Mouse (Mus musculus) testis, postnatal 10 days (tissue): ENCODE results near the gene Sftpa1.

Source experiments
- DNase-seq: peaks from one replicate; pipeline ENCODE4 v3.0.0; 2021; ENCODE audit warnings: low spot score

Sftpa1 gene

DNA sequence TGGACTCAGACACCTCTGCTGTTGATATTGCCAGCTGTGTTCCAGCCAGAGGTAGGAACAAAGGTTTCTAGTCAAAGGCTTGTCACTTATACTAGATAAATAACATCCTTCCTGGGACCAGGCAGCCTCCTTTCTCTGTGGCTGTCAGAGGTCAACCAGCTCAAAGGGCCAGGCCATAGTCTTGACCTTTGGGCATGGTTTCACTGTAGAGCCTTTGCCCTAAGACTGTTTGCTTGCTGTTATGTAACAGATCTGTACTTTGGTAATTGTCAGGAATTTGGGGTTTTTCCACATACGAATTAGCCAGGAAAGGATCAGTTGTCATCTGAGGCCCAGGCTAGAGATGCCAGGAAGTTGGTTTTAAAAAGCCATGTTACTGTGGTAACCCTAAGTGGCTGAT, 29.2 kb downstream of the Sftpa1 start:
- no peak for DNase-seq

DNA sequence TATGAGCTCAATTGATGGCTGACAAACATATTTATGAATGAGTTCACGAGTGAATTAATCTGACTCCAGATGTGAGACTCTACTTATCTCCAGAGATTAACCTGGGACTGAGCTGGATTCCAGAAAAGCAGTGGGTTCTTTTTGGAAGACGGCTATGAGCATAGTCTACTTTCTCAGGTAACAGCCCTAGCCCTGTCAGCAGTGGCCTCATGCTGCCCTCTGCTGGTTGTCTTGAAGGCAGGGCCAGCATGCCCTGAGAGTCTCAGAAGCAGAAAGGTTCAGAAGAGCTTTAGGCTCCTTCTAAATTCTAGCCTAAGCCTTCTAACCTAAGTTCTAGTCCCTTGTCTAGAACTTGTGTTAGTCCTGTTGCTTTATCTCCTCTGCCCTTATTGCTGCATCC, 31.1 kb downstream of the Sftpa1 start:
- peak; percentile 78 for DNase-seq

DNA sequence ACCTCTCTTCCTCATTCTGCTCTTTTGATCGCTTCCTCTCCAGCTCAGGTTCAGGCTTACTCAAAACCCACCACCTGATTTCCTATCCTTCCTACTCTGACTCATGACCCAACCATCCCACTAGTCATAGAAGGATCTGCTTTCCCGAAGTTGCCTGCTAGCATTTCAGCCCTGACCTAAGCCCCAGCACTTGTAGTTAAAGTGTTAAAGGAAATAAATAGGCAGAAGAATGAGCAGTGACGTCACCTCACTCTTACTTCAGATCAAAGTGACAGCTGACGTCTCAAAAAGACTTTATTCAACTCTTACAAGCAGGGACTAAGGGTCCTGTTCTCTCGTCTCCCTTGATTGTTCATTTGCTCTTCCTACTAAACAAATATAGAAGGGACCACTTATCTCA, 35.7 kb downstream of the Sftpa1 start:
- DNase-seq = no peak

DNA sequence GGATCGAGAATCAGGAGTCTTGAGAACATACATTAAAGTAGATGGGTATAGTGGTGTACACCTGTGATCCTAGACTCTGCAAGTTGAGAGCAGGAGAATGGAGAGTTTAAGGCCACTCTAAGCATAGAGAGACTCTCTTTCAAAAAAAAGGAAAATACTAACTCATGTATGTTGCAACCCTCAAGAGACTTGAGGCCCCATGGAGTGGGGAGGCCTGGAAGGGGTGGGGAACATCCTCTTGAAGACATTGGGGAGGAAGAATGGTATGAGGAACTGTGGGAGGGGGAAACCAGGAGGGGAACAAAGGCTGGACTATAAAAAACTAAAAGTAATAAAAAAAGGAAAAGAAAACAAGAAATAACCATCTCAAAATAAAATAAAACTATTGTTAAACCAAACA, 37.0 kb downstream of the Sftpa1 start:
- DNase-seq = no peak

DNA sequence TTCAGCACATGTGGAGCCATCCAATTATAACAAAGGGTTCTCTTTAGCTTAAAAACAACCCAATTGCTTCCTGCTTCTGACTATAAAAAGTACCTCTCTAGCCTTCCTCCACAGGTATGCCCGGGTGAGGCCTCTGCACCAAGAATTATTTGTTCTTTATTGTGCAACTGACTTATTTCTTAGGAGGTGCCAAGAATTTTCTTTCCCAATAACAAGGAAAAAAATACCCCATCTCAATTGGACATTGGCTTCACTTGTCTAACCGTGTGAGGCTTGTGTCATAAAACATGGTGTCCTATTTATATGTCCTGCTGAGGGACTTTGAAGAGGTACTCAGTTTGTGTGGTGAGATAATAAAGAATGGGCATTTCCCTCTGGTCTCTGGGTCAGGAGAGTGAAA, 38.9 kb downstream of the Sftpa1 start:
- DNase-seq = no peak

DNA sequence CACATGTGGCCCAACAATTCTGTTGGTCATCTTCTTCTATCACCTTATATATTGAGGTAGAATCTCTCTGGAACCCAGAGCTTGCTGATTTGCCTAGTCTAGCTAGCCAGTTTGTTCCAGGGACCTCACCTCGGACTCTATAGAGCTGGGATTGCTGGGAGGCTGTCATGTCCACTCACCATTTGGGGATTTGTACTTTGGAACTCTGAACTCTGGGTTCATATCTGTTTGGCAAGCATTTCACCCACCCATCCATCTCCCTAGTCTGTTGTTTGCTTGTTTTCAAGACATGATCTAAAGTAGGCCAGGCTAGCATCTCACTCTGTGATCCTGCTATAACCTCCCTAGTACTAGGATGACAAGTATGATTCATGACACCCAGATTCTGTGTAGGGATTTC, 43.2 kb downstream of the Sftpa1 start:
- no peak for DNase-seq

DNA sequence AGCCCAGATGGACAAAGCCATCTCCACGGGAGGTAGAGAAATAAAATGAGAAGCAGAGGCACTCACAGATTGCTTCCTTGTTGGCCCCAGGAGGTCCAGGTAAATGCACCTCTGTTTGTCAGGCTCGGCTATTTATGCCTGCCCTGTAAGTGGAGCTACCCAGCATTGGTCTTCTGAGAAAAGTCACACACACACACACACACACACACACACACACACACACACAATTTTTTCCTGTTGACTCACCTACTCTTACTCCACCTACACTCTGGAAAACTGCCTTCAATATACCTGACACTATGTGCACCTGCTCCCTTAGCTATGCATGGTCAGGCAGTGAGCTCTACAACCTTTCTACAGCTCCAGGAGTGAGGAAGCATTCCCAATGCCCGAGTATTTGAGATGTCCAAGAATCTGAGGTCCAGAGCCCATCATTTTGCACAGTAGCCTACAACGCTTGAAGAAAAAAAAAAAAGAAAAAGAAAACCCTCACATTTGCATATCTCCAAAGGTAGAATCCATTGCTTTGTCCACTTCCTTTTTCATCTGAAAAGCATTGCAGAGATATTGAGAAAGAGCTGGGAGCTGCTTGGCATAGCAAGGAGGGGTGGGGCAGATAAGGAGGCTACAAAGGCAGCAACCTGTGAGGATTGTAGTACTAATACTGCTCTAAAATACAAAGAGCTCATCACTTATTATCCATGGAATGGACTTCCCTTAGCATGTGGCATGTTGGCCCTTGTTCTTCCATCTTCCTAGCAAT, 53.7 kb downstream of the Sftpa1 start, which contains the start of gene Sftpd:
Sftpd (minus strand) TSS at position 91 of the 763 bp plus-strand sequence.
- DNase-seq = no peak
